Mouse (Mus musculus) liver, embryonic 13.5 days (tissue): ENCODE data around the gene Trp53i13. TPM values are rescaled to one million over a fixed set of nuclear protein-coding genes. Genes with fewer than 3 reads are reported as not detected.

Experiments
- ATAC-seq: fragments of 200-750 bp; cut with Nextera tagmentation; 2 replicates; pipeline ENCODE4 v1.8.0; 2017; ENCODE audit warnings: low read depth, mild to moderate bottlenecking, moderate number of reproducible peaks, moderate library complexity
- DNase-seq: peaks from one replicate; pipeline ENCODE4 v3.0.0; 2022
- H3K27ac ChIP-seq: fragments of 300-500 bp; sonication (generic); 2 replicates; pipeline ENCODE4 v1.5.1; 2015; ENCODE audit warnings: moderate library complexity, mild to moderate bottlenecking, inconsistent platforms
- H3K27me3 ChIP-seq: fragments of 300-500 bp; sonication (generic); 2 replicates; pipeline ENCODE4 v1.6.1; 2015; ENCODE audit warnings: mild to moderate bottlenecking, inconsistent platforms
- H3K36me3 ChIP-seq: fragments of 300-500 bp; sonication (generic); 2 replicates; pipeline ENCODE4 v1.6.1; 2015; ENCODE audit warnings: mild to moderate bottlenecking, inconsistent platforms
- H3K4me1 ChIP-seq: fragments of 300-500 bp; sonication (generic); replicated peaks from 2 replicates; pipeline ENCODE4 v1.6.1; 2015; ENCODE audit warnings: inconsistent platforms
- H3K4me2 ChIP-seq: fragments of 300-500 bp; sonication (generic); 2 replicates; pipeline ENCODE4 v1.6.1; 2015; ENCODE audit warnings: inconsistent platforms, mild to moderate bottlenecking, moderate library complexity
- H3K4me3 ChIP-seq: fragments of 300-500 bp; sonication (generic); replicated peaks from 2 replicates; pipeline ENCODE4 v1.5.1; 2015; ENCODE audit warnings: mild to moderate bottlenecking, inconsistent platforms
- H3K9ac ChIP-seq: fragments of 300-500 bp; sonication (generic); 2 replicates; pipeline ENCODE4 v1.6.1; 2015; ENCODE audit warnings: mild to moderate bottlenecking, inconsistent platforms
- H3K9me3 ChIP-seq: fragments of 300-500 bp; sonication (generic); replicated peaks from 2 replicates; pipeline ENCODE4 v1.6.1; 2016; ENCODE audit warnings: inconsistent platforms
- WGBS: fragments of 180-500 bp; shearing (Covaris S2); methylation state at CpG from one replicate; pipeline ENCODE4 v1.1.7; 2015; ENCODE audit not compliant: insufficient replicate concordance; 5-methylcytosine and 5-hydroxymethylcytosine counted together
- polyA plus RNA-seq: library from polyadenylated mRNA; unstranded; fragments of >200 nt; fragmentation: Nextera tagmentation; extraction: Ambion mirVana; gene quantifications from 2 replicates; pipeline ENCODE4 v1.2.1, GENCODE M21; 2015

The Trp53i13 gene
- polyA plus RNA-seq, 1 experiment from 2014 or later: 5.5 TPM

DNA sequence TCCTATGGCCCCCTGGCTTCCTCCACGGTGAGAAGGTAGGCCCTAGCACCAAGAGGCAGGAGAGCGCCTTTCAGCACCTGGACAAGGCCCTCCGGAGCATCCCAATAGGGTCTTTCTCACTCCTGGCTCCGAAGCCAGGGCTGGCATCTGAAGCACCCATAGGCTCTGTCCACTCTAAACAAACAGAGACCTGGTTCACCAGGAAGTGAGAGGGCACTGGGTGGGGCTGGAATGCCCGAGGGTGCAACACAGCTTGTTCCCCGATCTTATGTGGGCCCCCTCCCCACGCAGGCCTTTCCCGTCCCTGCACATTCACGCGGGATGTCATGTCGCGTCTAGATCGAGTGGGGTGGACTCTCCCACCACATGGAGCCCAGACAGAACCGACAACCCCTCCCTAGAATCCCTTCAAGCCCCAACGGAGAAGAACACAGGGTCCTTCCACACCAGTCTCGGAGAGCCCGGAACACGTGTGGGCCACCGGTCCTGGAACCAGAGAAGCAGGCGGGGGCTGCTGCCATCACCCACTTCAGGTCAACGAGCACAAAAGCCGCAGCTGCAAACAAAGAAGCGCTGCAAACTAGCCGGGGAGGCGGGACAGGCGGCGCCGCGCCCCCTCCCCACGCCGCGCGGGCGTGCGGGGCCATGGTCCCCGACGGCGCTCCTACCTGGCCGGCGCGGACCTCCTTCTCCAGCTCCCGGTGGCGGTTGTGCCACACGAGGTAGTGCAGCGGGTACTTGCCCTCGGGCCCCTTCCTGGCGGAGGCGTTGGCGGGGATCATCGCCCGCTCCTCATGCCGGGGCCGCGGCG lies 26.8 kb downstream of the Trp53i13 start:
- 6% methylated on average over 55 of the region's 55 CpGs for WGBS
- Histone ChIP-seq H3K9me3 (no peaks in the 10 kb centered on the region), H3K27me3 (peaks cover 34% of the 10 kb centered on the region), H3K4me3 (peak overlapping the region; percentile 72), H3K27ac (no peak overlapping the region), H3K36me3 (no peaks in the 10 kb centered on the region), H3K9ac (peak overlapping the region; percentile 75), H3K4me1 (peaks cover 55% of the 10 kb centered on the region), H3K4me2 (peak overlapping the region; percentile 96)
- no peak for ATAC-seq
- no peak for DNase-seq

- Histone ChIP-seq H3K27ac (no peak overlapping the region), H3K36me3 (no peaks in the 10 kb centered on the region), H3K9me3 (no peaks in the 10 kb centered on the region), H3K4me2 (no peak overlapping the region), H3K4me3 (no peak overlapping the region), H3K9ac (no peak overlapping the region), H3K4me1 (peaks cover 49% of the 10 kb centered on the region), H3K27me3 (peaks cover 34% of the 10 kb centered on the region)
- WGBS: 76% methylated on average over 5 of the region's 5 CpGs
- no peak for ATAC-seq
- no peak for DNase-seq
Observed at GRCm38 (mm10) chr11:77486798-77487197, 29.0 kb downstream of the Trp53i13 start.

GRCm38 (mm10) chr11:77485229-77485628 lies 30.6 kb downstream of the Trp53i13 start:
- no peak for DNase-seq
- Histone ChIP-seq H3K9me3 (no peaks in the 10 kb centered on the region), H3K27ac (no peak overlapping the region), H3K36me3 (no peaks in the 10 kb centered on the region), H3K27me3 (peaks cover 25% of the 10 kb centered on the region), H3K4me1 (peaks cover 33% of the 10 kb centered on the region), H3K9ac (no peak overlapping the region), H3K4me3 (no peak overlapping the region), H3K4me2 (no peak overlapping the region)
- ATAC-seq: no peak
- WGBS: 70% methylated on average over 6 of the region's 6 CpGs

DNA sequence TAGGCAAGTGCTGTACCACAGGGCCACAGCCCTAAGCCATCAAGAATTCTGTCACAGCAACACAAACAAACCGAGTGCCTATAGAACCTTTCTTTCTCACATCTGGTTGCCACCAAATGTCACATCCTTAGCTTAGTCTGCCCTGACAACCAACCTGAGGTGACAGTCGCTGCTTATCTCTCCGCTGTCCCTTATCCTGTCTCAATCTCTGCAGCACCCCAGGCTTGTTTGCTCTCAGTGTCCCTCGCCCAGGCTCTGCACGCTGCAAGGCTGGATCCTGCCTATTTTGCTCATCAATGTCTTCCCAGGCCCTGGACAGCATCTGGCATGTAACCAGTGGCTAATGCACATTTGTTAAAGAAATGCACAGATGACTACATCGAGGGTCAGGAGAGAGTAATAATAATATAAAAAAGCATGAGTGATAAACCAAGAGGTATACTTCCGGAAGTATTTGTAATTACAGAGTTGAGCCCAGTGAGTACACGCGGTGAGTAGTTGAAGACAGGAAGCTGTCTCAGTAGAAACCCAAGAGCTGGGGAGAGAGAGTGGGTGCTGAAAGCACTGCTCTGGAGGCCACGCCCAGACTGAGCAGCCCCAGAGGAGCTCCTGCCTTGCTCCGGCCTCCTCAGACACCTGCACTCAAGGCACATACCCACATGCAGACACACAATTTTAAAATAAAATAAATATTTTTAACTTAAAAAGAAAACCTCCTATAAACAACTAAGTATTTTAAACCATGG lies 32.1 kb downstream of the Trp53i13 start:
- no peak for ATAC-seq
- H3K27me3 ChIP-seq: peaks cover 10% of the 10 kb centered on the region
- no peak overlapping the region for H3K4me3 ChIP-seq
- no peaks in the 10 kb centered on the region for H3K9me3 ChIP-seq
- 44% methylated on average over 11 of the region's 11 CpGs for WGBS
- H3K4me2 ChIP-seq: no peak overlapping the region
- H3K36me3 ChIP-seq: no peaks in the 10 kb centered on the region
- H3K9ac ChIP-seq: no peak overlapping the region
- H3K27ac ChIP-seq: no peak overlapping the region
- peaks cover 21% of the 10 kb centered on the region for H3K4me1 ChIP-seq
- DNase-seq: no peak

DNA sequence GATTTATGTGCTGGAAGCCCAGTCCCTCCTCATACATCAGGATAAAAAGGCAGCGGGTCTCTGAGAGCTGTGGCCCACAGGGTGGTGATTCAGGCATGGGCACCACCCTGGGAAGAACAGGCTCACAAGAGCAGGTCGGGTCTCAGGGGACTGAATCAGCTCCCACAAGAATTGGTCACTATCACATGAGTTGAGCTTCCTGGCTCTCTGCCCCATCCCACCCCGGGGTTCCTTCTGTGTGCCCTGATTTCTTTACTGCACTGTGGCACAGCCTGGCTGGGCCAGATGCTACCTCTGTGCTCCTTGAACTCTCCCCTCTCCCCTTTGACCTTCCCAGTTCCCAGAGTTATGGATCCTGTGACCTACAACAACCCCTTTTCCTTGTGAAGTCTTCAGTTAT lies 32.7 kb downstream of the Trp53i13 start:
- no peaks in the 10 kb centered on the region for H3K9me3 ChIP-seq
- H3K27me3 ChIP-seq: peaks cover 4% of the 10 kb centered on the region
- no peak overlapping the region for H3K4me3 ChIP-seq
- peaks cover 15% of the 10 kb centered on the region for H3K4me1 ChIP-seq
- 57% methylated on average over 3 of the region's 3 CpGs for WGBS
- DNase-seq: no peak
- H3K27ac ChIP-seq: no peak overlapping the region
- no peaks in the 10 kb centered on the region for H3K36me3 ChIP-seq
- ATAC-seq: no peak
- H3K9ac ChIP-seq: no peak overlapping the region
- H3K4me2 ChIP-seq: no peak overlapping the region

DNA sequence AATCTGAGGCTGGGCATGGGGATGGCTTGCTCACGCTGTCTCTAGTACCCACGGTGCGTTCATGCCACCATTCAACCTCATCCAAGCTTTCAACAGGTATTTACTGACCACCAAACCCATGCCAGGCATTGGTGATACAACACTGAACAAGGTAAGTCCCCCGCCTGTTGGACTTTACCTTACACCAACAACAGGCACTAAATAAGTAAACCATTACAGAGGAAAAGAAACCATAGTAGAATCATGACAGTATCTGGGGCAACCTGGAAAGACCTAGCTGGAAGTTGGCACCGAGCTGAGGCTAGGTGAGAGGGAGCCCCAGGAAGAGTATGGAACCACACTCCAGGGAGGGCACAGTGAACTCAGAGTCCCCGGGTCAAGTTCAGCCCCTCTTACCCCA lies 38.9 kb downstream of the Trp53i13 start:
- no peak for ATAC-seq

DNA sequence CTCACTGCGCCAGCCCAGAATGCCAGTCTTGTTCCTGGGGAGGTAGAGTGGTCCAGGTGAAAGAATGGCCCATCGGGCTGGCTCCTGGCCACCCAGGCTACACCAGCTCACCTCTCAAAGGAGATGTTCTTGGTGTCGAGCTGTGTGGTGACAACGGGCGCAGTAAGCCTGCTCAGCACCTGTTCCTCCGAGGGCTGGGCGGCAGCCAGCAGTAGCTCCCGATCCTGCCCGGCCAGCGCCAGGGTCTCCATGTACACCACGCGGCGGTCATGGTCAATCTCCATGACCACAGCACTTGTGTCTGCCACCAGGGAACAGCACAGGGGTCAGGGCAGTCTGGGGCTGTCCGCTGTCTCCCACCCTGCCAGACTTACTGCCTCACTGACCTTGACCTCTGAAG lies 39.6 kb downstream of the Trp53i13 start:
- WGBS: 85% methylated on average over 14 of the region's 14 CpGs
- ATAC-seq: no peak
- no peak overlapping the region for H3K9ac ChIP-seq
- no peak for DNase-seq
- peaks cover 14% of the 10 kb centered on the region for H3K36me3 ChIP-seq
- H3K4me3 ChIP-seq: no peak overlapping the region
- H3K9me3 ChIP-seq: no peaks in the 10 kb centered on the region
- no peak overlapping the region for H3K4me2 ChIP-seq
- H3K4me1 ChIP-seq: peaks cover 7% of the 10 kb centered on the region
- no peaks in the 10 kb centered on the region for H3K27me3 ChIP-seq
- H3K27ac ChIP-seq: no peak overlapping the region

More for the DNA sequence above, 38.9 kb downstream of the Trp53i13 start:
- no peak overlapping the region for H3K4me2 ChIP-seq
- H3K9me3 ChIP-seq: no peaks in the 10 kb centered on the region
- H3K27me3 ChIP-seq: no peaks in the 10 kb centered on the region
- no peak overlapping the region for H3K27ac ChIP-seq
- H3K4me3 ChIP-seq: no peak overlapping the region
- H3K36me3 ChIP-seq: peaks cover 7% of the 10 kb centered on the region
- H3K9ac ChIP-seq: no peak overlapping the region
- peaks cover 7% of the 10 kb centered on the region for H3K4me1 ChIP-seq
- WGBS: 81% methylated on average over 6 of the region's 6 CpGs
- no peak for DNase-seq

- Histone ChIP-seq H3K9ac (no peak overlapping the region), H3K27me3 (peaks cover 18% of the 10 kb centered on the region), H3K4me1 (peaks cover 9% of the 10 kb centered on the region), H3K27ac (no peak overlapping the region), H3K4me3 (no peak overlapping the region), H3K4me2 (no peak overlapping the region), H3K36me3 (peaks cover 18% of the 10 kb centered on the region), H3K9me3 (no peaks in the 10 kb centered on the region)
- WGBS: 85% methylated on average over 16 of the region's 16 CpGs
- DNase-seq (no peak), ATAC-seq (no peak)
Observed at GRCm38 (mm10) chr11:77472775-77473174, 43.0 kb downstream of the Trp53i13 start.

- H3K27ac ChIP-seq: no peak overlapping the region
- ATAC-seq: no peak
- peaks cover 10% of the 10 kb centered on the region for H3K4me1 ChIP-seq
- H3K27me3 ChIP-seq: peaks cover 32% of the 10 kb centered on the region
- H3K4me2 ChIP-seq: no peak overlapping the region
- DNase-seq: no peak
- peaks cover 18% of the 10 kb centered on the region for H3K36me3 ChIP-seq
- 84% methylated on average over 29 of the region's 29 CpGs for WGBS
- no peak overlapping the region for H3K9ac ChIP-seq
- H3K4me3 ChIP-seq: no peak overlapping the region
- no peaks in the 10 kb centered on the region for H3K9me3 ChIP-seq
Observed at GRCm38 (mm10) chr11:77471407-77471806, 44.4 kb downstream of the Trp53i13 start.

DNA sequence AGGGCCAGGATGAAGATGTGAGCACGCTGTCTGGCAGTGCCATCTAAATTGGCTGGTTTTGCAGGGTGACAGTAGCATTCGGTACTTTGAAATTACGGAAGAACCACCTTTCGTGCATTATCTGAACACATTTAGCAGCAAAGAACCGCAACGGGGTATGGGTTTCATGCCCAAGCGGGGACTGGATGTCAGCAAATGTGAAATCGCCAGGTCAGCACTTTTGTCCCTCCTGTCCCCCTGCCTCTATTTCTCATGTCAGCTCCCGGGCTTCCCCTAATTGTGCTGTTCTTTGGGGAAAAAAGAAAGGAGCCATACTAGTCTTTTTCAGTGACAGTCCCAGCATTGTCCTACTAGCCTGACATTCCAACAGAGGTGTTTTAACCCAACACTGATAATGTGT lies 47.4 kb downstream of the Trp53i13 start:
- DNase-seq (no peak), ATAC-seq (no peak)
- H3K27me3 ChIP-seq: peaks cover 62% of the 10 kb centered on the region
- H3K4me3 ChIP-seq: no peak overlapping the region
- no peak overlapping the region for H3K9ac ChIP-seq
- peaks cover 10% of the 10 kb centered on the region for H3K4me1 ChIP-seq
- H3K9me3 ChIP-seq: no peaks in the 10 kb centered on the region
- no peak overlapping the region for H3K4me2 ChIP-seq
- peaks cover 18% of the 10 kb centered on the region for H3K36me3 ChIP-seq
- H3K27ac ChIP-seq: no peak overlapping the region
- WGBS: 69% methylated on average over 9 of the region's 9 CpGs

GRCm38 (mm10) chr11:77467784-77468183 lies 48.0 kb downstream of the Trp53i13 start:
- H3K27ac ChIP-seq: no peak overlapping the region
- H3K4me3 ChIP-seq: 0 out of 2 replicates have a peak overlapping the region, but pooled peaks have one; percentile 21
- peaks cover 68% of the 10 kb centered on the region for H3K27me3 ChIP-seq
- H3K4me2 ChIP-seq: peak overlapping the region; percentile 52
- DNase-seq (peak; percentile 62), ATAC-seq (no peak)
- peaks cover 18% of the 10 kb centered on the region for H3K36me3 ChIP-seq
- WGBS: 11% methylated on average over 20 of the region's 20 CpGs
- peaks cover 13% of the 10 kb centered on the region for H3K4me1 ChIP-seq
- no peak overlapping the region for H3K9ac ChIP-seq
- H3K9me3 ChIP-seq: no peaks in the 10 kb centered on the region
